Mouse (Mus musculus): ENCODE results near the gene Asna1.

GRCm38 (mm10) chr8:85033867-85034266 is 8.8 kb upstream of the Asna1 start:
- TF ChIP-seq CTCF (IDR thresholded peaks at IDR 0.05; ENCODE audit: low read depth) (no peak), EP300 (IDR thresholded peaks at IDR 0.05; ENCODE audit: low read depth) (no peak)

Measured in liver, postnatal 0 days (tissue).